Mouse (Mus musculus) forebrain, embryonic 12.5 days (tissue): ENCODE data around the gene 2310057N15Rik. TPM values are rescaled to one million over a fixed set of nuclear protein-coding genes. Genes with fewer than 3 reads are reported as not detected.
"Not testable (repeated sequence)": the region's sequence is repeated elsewhere in the genome, so short reads cannot be mapped to it uniquely, and the experiment has no call there.

Experiments
- ATAC-seq: fragments of 200-750 bp; cut with Nextera tagmentation; 2 replicates; pipeline ENCODE4 v1.8.0; 2017; ENCODE audit warnings: moderate TSS enrichment; ENCODE audit not compliant: low FRiP score
- H3K27ac ChIP-seq: fragments of 300-500 bp; sonication (generic); 2 replicates; pipeline ENCODE4 v1.5.1; 2016; ENCODE audit warnings: mild to moderate bottlenecking
- H3K27me3 ChIP-seq: fragments of 300-500 bp; sonication (generic); 2 replicates; pipeline ENCODE4 v1.6.1; 2016; ENCODE audit warnings: mild to moderate bottlenecking
- H3K36me3 ChIP-seq: fragments of 300-500 bp; sonication (generic); replicated peaks from 2 replicates; pipeline ENCODE4 v1.6.1; 2016; ENCODE audit warnings: mild to moderate bottlenecking
- H3K4me1 ChIP-seq: fragments of 300-500 bp; sonication (generic); 2 replicates; pipeline ENCODE4 v1.6.1; 2016
- H3K4me2 ChIP-seq: fragments of 300-500 bp; sonication (generic); 2 replicates; pipeline ENCODE4 v1.6.1; 2016; ENCODE audit warnings: mild to moderate bottlenecking, moderate library complexity
- H3K4me3 ChIP-seq: fragments of 300-500 bp; sonication (generic); replicated peaks from 2 replicates; pipeline ENCODE4 v1.5.1; 2016; ENCODE audit warnings: mild to moderate bottlenecking
- H3K9ac ChIP-seq: fragments of 300-500 bp; sonication (generic); 2 replicates; pipeline ENCODE4 v1.6.1; 2016; ENCODE audit warnings: mild to moderate bottlenecking
- H3K9me3 ChIP-seq: fragments of 300-500 bp; sonication (generic); 2 replicates; pipeline ENCODE4 v1.6.1; 2016
- WGBS: fragments of 180-500 bp; shearing (Covaris S2); methylation state at CpG from one replicate; pipeline ENCODE4 v1.1.7; 2016; 5-methylcytosine and 5-hydroxymethylcytosine counted together
- polyA plus RNA-seq: library from polyadenylated mRNA; unstranded; fragments of >200 nt; fragmentation: Nextera tagmentation; extraction: Ambion mirVana; gene quantifications from 2 replicates; pipeline ENCODE4 v1.2.1, GENCODE M21; 2016

The 2310057N15Rik gene
- polyA plus RNA-seq, result not detected in 2 replicates

- Histone ChIP-seq H3K9ac (no peak within 1 kb of the TSS), H3K36me3 (no peaks in the 10 kb centered on the region), H3K4me1 (no peaks in the 10 kb centered on the region), H3K4me2 (no peak within 1 kb of the TSS), H3K27me3 (no peaks in the 10 kb centered on the region), H3K4me3 (no peak within 1 kb of the TSS), H3K9me3 (no peaks in the 10 kb centered on the region), H3K27ac (no peak within 1 kb of the TSS)
- no peak for ATAC-seq
- WGBS, result 90% methylated on average over 2 of the region's 2 CpGs
These were observed at the start of gene 2310057N15Rik for GRCm38 (mm10) chr16:88774106-88774505. TSS of gene 2310057N15Rik (minus strand) at chr16:88774206.

GRCm38 (mm10) chr16:88823736-88824135 lies 49.7 kb upstream of the 2310057N15Rik start:
- no peak overlapping the region for H3K4me3 ChIP-seq
- no peak overlapping the region for H3K4me2 ChIP-seq
- H3K27ac ChIP-seq, result no peak overlapping the region
- no peak for ATAC-seq
- H3K9ac ChIP-seq, result no peak overlapping the region
- no peaks in the 10 kb centered on the region for H3K4me1 ChIP-seq
- H3K9me3 ChIP-seq, result no peaks in the 10 kb centered on the region
- WGBS, result 80% methylated on average over 3 of the region's 3 CpGs
- H3K27me3 ChIP-seq, result no peaks in the 10 kb centered on the region
- H3K36me3 ChIP-seq, result no peaks in the 10 kb centered on the region

GRCm38 (mm10) chr16:88820066-88820465 lies 46.1 kb upstream of the 2310057N15Rik start, which contains the start of gene Krtap15:
TSS of gene Krtap15 (plus strand) at chr16:88820215.
- ATAC-seq, result no peak

GRCm38 (mm10) chr16:88811827-88812226 lies 37.8 kb upstream of the 2310057N15Rik start, which contains the start of gene Gm20741:
TSS of gene Gm20741 (minus strand) at chr16:88812220.
- no peak within 1 kb of the TSS for H3K9ac ChIP-seq
- no peak within 1 kb of the TSS for H3K4me3 ChIP-seq
- H3K4me2 ChIP-seq, result no peak within 1 kb of the TSS
- WGBS, result 86% methylated on average over 2 of the region's 2 CpGs
- no peaks in the 10 kb centered on the region for H3K27me3 ChIP-seq
- H3K9me3 ChIP-seq, result no peaks in the 10 kb centered on the region
- ATAC-seq, result no peak
- no peak within 1 kb of the TSS for H3K27ac ChIP-seq
- no peaks in the 10 kb centered on the region for H3K36me3 ChIP-seq
- H3K4me1 ChIP-seq, result no peaks in the 10 kb centered on the region

More at GRCm38 (mm10) chr16:88820066-88820465, 46.1 kb upstream of the 2310057N15Rik start, which contains the start of gene Krtap15:
- H3K4me2 ChIP-seq, result no peak within 1 kb of the TSS
- no peak within 1 kb of the TSS for H3K9ac ChIP-seq
- H3K9me3 ChIP-seq, result no peaks in the 10 kb centered on the region
- H3K4me3 ChIP-seq, result no peak within 1 kb of the TSS
- no peaks in the 10 kb centered on the region for H3K4me1 ChIP-seq
- 93% methylated on average over 3 of the region's 3 CpGs for WGBS
- H3K27me3 ChIP-seq, result no peaks in the 10 kb centered on the region
- H3K27ac ChIP-seq, result no peak within 1 kb of the TSS
- no peaks in the 10 kb centered on the region for H3K36me3 ChIP-seq

- no peak overlapping the region for H3K27ac ChIP-seq
- no peak overlapping the region for H3K4me3 ChIP-seq
- H3K27me3 ChIP-seq, result no peaks in the 10 kb centered on the region
- 74% methylated on average over 2 of the region's 2 CpGs for WGBS
- no peaks in the 10 kb centered on the region for H3K9me3 ChIP-seq
- H3K4me1 ChIP-seq, result no peaks in the 10 kb centered on the region
- no peak overlapping the region for H3K9ac ChIP-seq
- no peaks in the 10 kb centered on the region for H3K36me3 ChIP-seq
- H3K4me2 ChIP-seq, result no peak overlapping the region
- no peak for ATAC-seq
These were observed 12.8 kb upstream of the 2310057N15Rik start for GRCm38 (mm10) chr16:88786786-88787185.

GRCm38 (mm10) chr16:88777596-88777995 lies 3.6 kb upstream of the 2310057N15Rik start, which contains the start of gene Gm5965:
TSS of gene Gm5965 (plus strand) at chr16:88777896.
- no peaks in the 10 kb centered on the region for H3K4me1 ChIP-seq
- H3K4me3 ChIP-seq, result no peak within 1 kb of the TSS
- no peaks in the 10 kb centered on the region for H3K9me3 ChIP-seq
- no peak within 1 kb of the TSS for H3K9ac ChIP-seq
- 93% methylated on average over 6 of the region's 6 CpGs for WGBS
- no peak within 1 kb of the TSS for H3K4me2 ChIP-seq
- ATAC-seq, result no peak
- no peaks in the 10 kb centered on the region for H3K27me3 ChIP-seq
- no peaks in the 10 kb centered on the region for H3K36me3 ChIP-seq
- H3K27ac ChIP-seq, result no peak within 1 kb of the TSS

GRCm38 (mm10) chr16:88758547-88758946 lies 15.5 kb downstream of the 2310057N15Rik start, which contains the start of gene 2310034C09Rik:
TSS of gene 2310034C09Rik (plus strand) at chr16:88758847.
- not testable (repeated sequence) for ATAC-seq, H3K27ac ChIP-seq, H3K4me2 ChIP-seq, H3K4me1 ChIP-seq, H3K27me3 ChIP-seq, H3K4me3 ChIP-seq, H3K9me3 ChIP-seq, H3K36me3 ChIP-seq, H3K9ac ChIP-seq
- 99% methylated on average over 3 of the region's 3 CpGs for WGBS

- not testable (repeated sequence) for H3K4me3 ChIP-seq, H3K9me3 ChIP-seq, H3K9ac ChIP-seq, H3K4me2 ChIP-seq, H3K27me3 ChIP-seq, H3K4me1 ChIP-seq, H3K36me3 ChIP-seq, ATAC-seq, H3K27ac ChIP-seq
- 91% methylated on average over 3 of the region's 3 CpGs for WGBS
These were observed 22.5 kb downstream of the 2310057N15Rik start, which contains the start of gene Krtap13 for GRCm38 (mm10) chr16:88751535-88751934. TSS of gene Krtap13 (minus strand) at chr16:88751635.

- no peak overlapping the region for H3K27ac ChIP-seq
- no peaks in the 10 kb centered on the region for H3K27me3 ChIP-seq
- no peaks in the 10 kb centered on the region for H3K9me3 ChIP-seq
- ATAC-seq, result no peak
- WGBS, result 68% methylated on average over 4 of the region's 4 CpGs
- H3K9ac ChIP-seq, result no peak overlapping the region
- no peak overlapping the region for H3K4me2 ChIP-seq
- no peak overlapping the region for H3K4me3 ChIP-seq
- no peaks in the 10 kb centered on the region for H3K36me3 ChIP-seq
- H3K4me1 ChIP-seq, result no peaks in the 10 kb centered on the region
These were observed 26.1 kb downstream of the 2310057N15Rik start for GRCm38 (mm10) chr16:88747943-88748342.

- no peaks in the 10 kb centered on the region for H3K27me3 ChIP-seq
- WGBS, result 77% methylated on average over 4 of the region's 4 CpGs
- H3K27ac ChIP-seq, result no peak overlapping the region
- no peaks in the 10 kb centered on the region for H3K4me1 ChIP-seq
- no peak for ATAC-seq
- no peak overlapping the region for H3K4me3 ChIP-seq
- no peaks in the 10 kb centered on the region for H3K36me3 ChIP-seq
- no peak overlapping the region for H3K9ac ChIP-seq
- no peak overlapping the region for H3K4me2 ChIP-seq
- no peaks in the 10 kb centered on the region for H3K9me3 ChIP-seq
These were observed 29.2 kb downstream of the 2310057N15Rik start for GRCm38 (mm10) chr16:88744750-88745340.

GRCm38 (mm10) chr16:88735391-88735790 lies 38.6 kb downstream of the 2310057N15Rik start:
- no peak for ATAC-seq
- WGBS, result 85% methylated on average over 2 of the region's 2 CpGs
- no peaks in the 10 kb centered on the region for H3K4me1 ChIP-seq

GRCm38 (mm10) chr16:88728812-88729275 lies 45.2 kb downstream of the 2310057N15Rik start, which contains the start of gene Krtap13-1:
TSS of gene Krtap13-1 (plus strand) at chr16:88728862.
- Histone ChIP-seq H3K4me3 (no peak within 1 kb of the TSS), H3K9me3 (no peaks in the 10 kb centered on the region), H3K27me3 (no peaks in the 10 kb centered on the region), H3K4me1 (no peaks in the 10 kb centered on the region), H3K4me2 (no peak within 1 kb of the TSS), H3K36me3 (no peaks in the 10 kb centered on the region), H3K27ac (no peak within 1 kb of the TSS), H3K9ac (no peak within 1 kb of the TSS)
- no peak for ATAC-seq
- WGBS, result 85% methylated on average over 4 of the region's 4 CpGs

More at GRCm38 (mm10) chr16:88735391-88735790, 38.6 kb downstream of the 2310057N15Rik start:
- no peaks in the 10 kb centered on the region for H3K36me3 ChIP-seq
- H3K4me3 ChIP-seq, result no peak overlapping the region
- H3K4me2 ChIP-seq, result no peak overlapping the region
- H3K27me3 ChIP-seq, result no peaks in the 10 kb centered on the region
- H3K27ac ChIP-seq, result no peak overlapping the region
- H3K9me3 ChIP-seq, result no peaks in the 10 kb centered on the region
- H3K9ac ChIP-seq, result no peak overlapping the region
